Mouse (Mus musculus): ENCODE data around the gene Ckm. TPM values are rescaled to one million over a fixed set of nuclear protein-coding genes. Genes with fewer than 3 reads are reported as not detected.

Ckm gene
- polyA plus RNA-seq, 1 experiment from 2014 or later: not detected

- ATAC-seq (ENCODE audit: low FRiP score): peak; percentile 61
- WGBS: 2% methylated on average over 22 of the region's 31 CpGs
- H3K4me1 ChIP-seq (replicated peaks; ENCODE audit: control insufficient read depth, insufficient read depth, low read length): peaks cover 26% of the 10 kb centered on the region
- DNase-seq (ENCODE audit: low spot score): peak; percentile 56
- H3K9me3 ChIP-seq (ENCODE audit: control insufficient read depth, low read length): no peaks in the 10 kb centered on the region
- no peaks in the 10 kb centered on the region for H3K27me3 ChIP-seq (ENCODE audit: control insufficient read depth, insufficient read depth, low read length)
- peak overlapping the region; percentile 90 for H3K9ac ChIP-seq
- peak overlapping the region; percentile 98 for H3K4me2 ChIP-seq (replicated peaks)
- H3K4me3 ChIP-seq (replicated peaks; ENCODE audit: low read length): peak overlapping the region; percentile 96
- H3K27ac ChIP-seq: peak overlapping the region; percentile 74
- no peaks in the 10 kb centered on the region; the same call in 1 of the 2 replicates for H3K36me3 ChIP-seq (replicated peaks; ENCODE audit: control insufficient read depth, insufficient read depth)
Observed at GRCm38 (mm10) chr7:19458072-19458486, 53.5 kb downstream of the Ckm start.

DNA sequence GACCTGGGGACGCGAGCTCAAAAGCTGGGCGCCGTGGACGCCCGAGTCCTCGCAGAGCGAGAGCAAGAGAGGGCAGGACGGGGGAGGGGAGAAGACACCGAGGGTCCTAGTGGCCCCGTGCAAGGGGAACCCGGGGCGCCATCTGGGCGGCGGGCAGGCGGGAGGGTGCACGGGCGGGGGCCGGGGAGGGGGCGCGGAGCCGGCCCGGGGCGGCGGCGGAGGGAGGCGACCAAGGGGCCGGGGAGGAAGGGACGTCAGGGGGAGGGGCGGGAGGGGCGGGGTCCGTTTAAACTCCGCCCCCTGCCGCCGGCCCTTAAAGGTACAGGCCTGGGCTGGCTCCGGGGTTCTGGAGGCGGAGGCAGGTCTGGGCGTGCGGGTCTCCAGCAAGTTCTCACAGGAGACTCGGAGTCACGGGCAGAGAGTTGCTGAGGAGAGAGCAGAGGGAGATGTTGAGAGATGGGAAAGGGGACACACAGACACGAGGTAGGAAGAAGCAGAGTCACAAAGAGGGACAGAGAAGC is 54.1 kb downstream of the Ckm start, which contains the start of gene Mark4:
Mark4 (minus strand) TSS at position 231 of the 521 bp plus-strand sequence.
- Histone ChIP-seq H3K9me3 (ENCODE audit: control insufficient read depth, low read length) (no peaks in the 10 kb centered on the region), H3K27ac (peak within 1 kb of the TSS; percentile 74), H3K4me3 (replicated peaks; ENCODE audit: low read length) (peak within 1 kb of the TSS; percentile 96), H3K4me1 (replicated peaks; ENCODE audit: control insufficient read depth, insufficient read depth, low read length) (peaks cover 26% of the 10 kb centered on the region), H3K36me3 (replicated peaks; ENCODE audit: control insufficient read depth, insufficient read depth) (no peaks in the 10 kb centered on the region; the same call in 1 of the 2 replicates), H3K9ac (peak within 1 kb of the TSS; percentile 90), H3K27me3 (ENCODE audit: control insufficient read depth, insufficient read depth, low read length) (0 out of 2 replicates have a peak, but pooled peaks cover 6% of the 10 kb centered on the region), H3K4me2 (replicated peaks) (peak within 1 kb of the TSS; percentile 98)
- 2% methylated on average over 24 of the region's 42 CpGs for WGBS
- peak; percentile 87 for DNase-seq (ENCODE audit: low spot score)
- peak; percentile 83 for ATAC-seq (ENCODE audit: low FRiP score)

DNA sequence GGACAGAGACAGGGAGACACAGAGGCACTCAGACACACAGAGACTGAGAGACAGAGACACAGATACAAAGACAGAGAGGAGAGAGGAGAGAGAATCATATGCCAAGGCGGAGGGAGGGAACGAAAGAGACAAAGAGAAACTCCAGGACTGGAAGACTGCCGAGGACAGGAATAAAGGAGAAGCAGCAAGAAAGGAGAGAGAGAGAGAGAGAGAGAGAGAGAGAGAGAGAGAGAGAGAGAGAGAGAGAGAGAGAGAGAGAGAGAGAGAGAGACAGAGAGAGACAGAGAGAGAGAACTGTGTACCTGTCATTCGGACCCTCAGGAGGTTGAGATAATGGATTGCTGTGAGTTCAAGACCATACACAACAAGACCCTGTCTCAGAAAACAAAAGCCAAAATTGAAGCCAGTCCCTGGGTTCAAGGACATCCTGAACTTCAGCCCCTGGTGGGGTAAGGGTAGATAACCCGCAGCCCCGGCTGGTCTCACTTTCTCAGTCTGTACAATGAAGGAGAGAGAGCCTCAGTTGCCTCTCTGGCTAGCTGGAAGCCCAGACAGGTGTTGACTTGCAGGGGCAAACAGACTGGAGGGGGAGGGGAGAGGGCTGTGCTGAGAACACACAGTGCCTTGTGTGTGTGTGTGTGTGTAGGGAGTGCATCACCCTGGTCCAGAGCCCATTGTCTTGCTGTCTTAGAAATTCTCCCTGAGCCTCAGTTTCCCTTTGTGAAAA is 54.7 kb downstream of the Ckm start:
- no peak for ATAC-seq (ENCODE audit: low FRiP score)
- Histone ChIP-seq H3K4me1 (replicated peaks; ENCODE audit: control insufficient read depth, insufficient read depth, low read length) (peaks cover 26% of the 10 kb centered on the region), H3K27ac (peak overlapping the region; percentile 74)

DNA sequence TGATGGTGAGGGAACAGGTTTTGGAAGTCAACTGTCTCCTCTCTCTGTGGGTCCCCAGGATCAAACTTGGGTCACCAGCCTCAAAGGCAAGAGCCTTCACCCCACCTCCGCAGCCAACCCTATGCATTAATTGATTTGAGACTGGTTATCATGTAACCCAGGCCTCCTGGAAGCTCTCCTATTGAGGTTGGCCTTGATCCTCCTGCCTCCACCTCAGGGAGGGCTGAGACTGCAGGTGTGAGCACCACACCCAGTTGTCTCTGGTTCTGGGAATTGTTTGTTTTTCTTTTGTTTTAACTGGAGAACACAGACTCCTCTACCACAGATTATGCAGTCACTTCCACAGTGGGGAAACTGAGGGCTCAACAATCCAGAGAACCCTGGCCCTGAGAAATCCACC is 55.9 kb downstream of the Ckm start:
- Histone ChIP-seq H3K4me1 (replicated peaks; ENCODE audit: control insufficient read depth, insufficient read depth, low read length) (peaks cover 26% of the 10 kb centered on the region), H3K9me3 (ENCODE audit: control insufficient read depth, low read length) (no peaks in the 10 kb centered on the region), H3K4me3 (replicated peaks; ENCODE audit: low read length) (no peak overlapping the region), H3K27me3 (ENCODE audit: control insufficient read depth, insufficient read depth, low read length) (peaks cover 22% of the 10 kb centered on the region), H3K27ac (no peak overlapping the region), H3K36me3 (replicated peaks; ENCODE audit: control insufficient read depth, insufficient read depth) (no peaks in the 10 kb centered on the region; the same call in 1 of the 2 replicates), H3K4me2 (replicated peaks) (no peak overlapping the region), H3K9ac (no peak overlapping the region)
- no peak for DNase-seq (ENCODE audit: low spot score)
- 71% methylated on average over 1 of the region's 1 CpGs for WGBS
- ATAC-seq (ENCODE audit: low FRiP score): no peak

More for the DNA sequence above, 54.7 kb downstream of the Ckm start:
- Histone ChIP-seq H3K4me2 (replicated peaks) (peak overlapping the region; percentile 98), H3K27me3 (ENCODE audit: control insufficient read depth, insufficient read depth, low read length) (0 out of 2 replicates have a peak, but pooled peaks cover 11% of the 10 kb centered on the region), H3K4me3 (replicated peaks; ENCODE audit: low read length) (peak overlapping the region; percentile 96), H3K36me3 (replicated peaks; ENCODE audit: control insufficient read depth, insufficient read depth) (no peaks in the 10 kb centered on the region; the same call in 1 of the 2 replicates), H3K9ac (peak overlapping the region; percentile 90), H3K9me3 (ENCODE audit: control insufficient read depth, low read length) (no peaks in the 10 kb centered on the region)
- DNase-seq (ENCODE audit: low spot score): no peak
- 22% methylated on average over 6 of the region's 6 CpGs for WGBS

DNA sequence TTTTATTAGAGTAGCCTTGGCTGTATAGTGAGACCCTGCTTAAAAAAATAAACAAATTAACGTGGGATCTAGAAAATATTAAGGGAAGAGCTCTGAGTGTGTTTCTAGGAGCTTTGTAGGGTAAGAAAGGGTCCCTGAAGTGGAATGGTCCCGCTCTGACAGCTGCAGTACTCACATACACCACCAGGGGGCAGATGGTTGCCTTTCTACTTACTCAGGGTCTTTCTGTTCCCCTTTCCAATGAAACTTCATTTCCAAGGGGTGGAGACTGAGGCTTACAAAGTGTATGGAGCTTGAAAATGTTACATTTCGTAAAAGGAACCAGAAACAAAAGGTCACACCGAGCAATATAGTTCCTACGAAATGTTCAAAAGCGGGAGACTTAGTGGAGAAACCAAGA is 56.9 kb downstream of the Ckm start:
- 15% methylated on average over 6 of the region's 6 CpGs for WGBS
- Histone ChIP-seq H3K9me3 (ENCODE audit: control insufficient read depth, low read length) (no peaks in the 10 kb centered on the region), H3K27ac (no peak overlapping the region), H3K36me3 (replicated peaks; ENCODE audit: control insufficient read depth, insufficient read depth) (no peaks in the 10 kb centered on the region), H3K27me3 (ENCODE audit: control insufficient read depth, insufficient read depth, low read length) (peaks cover 25% of the 10 kb centered on the region), H3K4me3 (replicated peaks; ENCODE audit: low read length) (no peak overlapping the region), H3K4me2 (replicated peaks) (no peak overlapping the region), H3K4me1 (replicated peaks; ENCODE audit: control insufficient read depth, insufficient read depth, low read length) (peaks cover 18% of the 10 kb centered on the region), H3K9ac (no peak overlapping the region)
- ATAC-seq (ENCODE audit: low FRiP score): no peak
- peak; percentile 86 for DNase-seq (ENCODE audit: low spot score)

- H3K4me2 ChIP-seq (replicated peaks): no peak overlapping the region
- no peak for ATAC-seq (ENCODE audit: low FRiP score)
- DNase-seq (ENCODE audit: low spot score): no peak
- no peak overlapping the region for H3K9ac ChIP-seq
- no peaks in the 10 kb centered on the region for H3K9me3 ChIP-seq (ENCODE audit: control insufficient read depth, low read length)
- H3K27ac ChIP-seq: no peak overlapping the region
- no peaks in the 10 kb centered on the region for H3K36me3 ChIP-seq (replicated peaks; ENCODE audit: control insufficient read depth, insufficient read depth)
- H3K4me3 ChIP-seq (replicated peaks; ENCODE audit: low read length): no peak overlapping the region
- peaks cover 34% of the 10 kb centered on the region for H3K27me3 ChIP-seq (ENCODE audit: control insufficient read depth, insufficient read depth, low read length)
- peaks cover 10% of the 10 kb centered on the region for H3K4me1 ChIP-seq (replicated peaks; ENCODE audit: control insufficient read depth, insufficient read depth, low read length)
- WGBS: 64% methylated on average over 4 of the region's 4 CpGs
Observed at GRCm38 (mm10) chr7:19462443-19462842, 57.9 kb downstream of the Ckm start.

DNA sequence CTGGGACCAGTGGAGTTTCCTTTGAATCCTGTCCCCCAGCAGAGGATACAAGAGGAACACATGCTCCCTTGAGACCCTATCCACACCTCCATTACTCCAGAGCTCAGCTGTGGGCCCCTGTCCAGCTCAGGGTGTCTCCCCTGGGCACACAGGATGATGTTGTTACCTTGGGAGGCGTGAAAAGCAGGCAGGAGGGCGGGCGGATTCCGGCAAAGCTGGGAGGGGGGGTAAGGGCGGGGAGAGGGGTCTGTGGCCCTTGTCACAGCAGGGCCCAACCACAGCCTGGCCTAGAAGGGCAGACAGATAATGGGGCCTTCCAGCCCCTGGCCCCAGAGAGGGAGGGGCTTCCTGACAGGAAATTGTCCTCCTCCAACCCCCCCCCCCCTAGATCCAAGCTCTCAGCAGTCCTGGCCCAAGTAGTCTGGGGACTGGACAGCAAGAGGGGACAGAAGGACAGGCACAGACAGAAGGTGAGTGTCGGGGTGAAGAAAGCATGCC is 58.4 kb downstream of the Ckm start, which contains the start of gene Exoc3l2:
Exoc3l2 (plus strand) TSS at position 448 of the 498 bp plus-strand sequence.
- 25% methylated on average over 6 of the region's 6 CpGs for WGBS
- no peaks in the 10 kb centered on the region for H3K36me3 ChIP-seq (replicated peaks; ENCODE audit: control insufficient read depth, insufficient read depth)
- no peak within 1 kb of the TSS for H3K27ac ChIP-seq
- ATAC-seq (ENCODE audit: low FRiP score) (no peak), DNase-seq (ENCODE audit: low spot score) (no peak)
- H3K9ac ChIP-seq: no peak within 1 kb of the TSS
- no peak within 1 kb of the TSS for H3K4me2 ChIP-seq (replicated peaks)
- peaks cover 5% of the 10 kb centered on the region for H3K4me1 ChIP-seq (replicated peaks; ENCODE audit: control insufficient read depth, insufficient read depth, low read length)
- H3K9me3 ChIP-seq (ENCODE audit: control insufficient read depth, low read length): no peaks in the 10 kb centered on the region
- H3K4me3 ChIP-seq (replicated peaks; ENCODE audit: low read length): no peak within 1 kb of the TSS
- peaks cover 39% of the 10 kb centered on the region for H3K27me3 ChIP-seq (ENCODE audit: control insufficient read depth, insufficient read depth, low read length)

DNA sequence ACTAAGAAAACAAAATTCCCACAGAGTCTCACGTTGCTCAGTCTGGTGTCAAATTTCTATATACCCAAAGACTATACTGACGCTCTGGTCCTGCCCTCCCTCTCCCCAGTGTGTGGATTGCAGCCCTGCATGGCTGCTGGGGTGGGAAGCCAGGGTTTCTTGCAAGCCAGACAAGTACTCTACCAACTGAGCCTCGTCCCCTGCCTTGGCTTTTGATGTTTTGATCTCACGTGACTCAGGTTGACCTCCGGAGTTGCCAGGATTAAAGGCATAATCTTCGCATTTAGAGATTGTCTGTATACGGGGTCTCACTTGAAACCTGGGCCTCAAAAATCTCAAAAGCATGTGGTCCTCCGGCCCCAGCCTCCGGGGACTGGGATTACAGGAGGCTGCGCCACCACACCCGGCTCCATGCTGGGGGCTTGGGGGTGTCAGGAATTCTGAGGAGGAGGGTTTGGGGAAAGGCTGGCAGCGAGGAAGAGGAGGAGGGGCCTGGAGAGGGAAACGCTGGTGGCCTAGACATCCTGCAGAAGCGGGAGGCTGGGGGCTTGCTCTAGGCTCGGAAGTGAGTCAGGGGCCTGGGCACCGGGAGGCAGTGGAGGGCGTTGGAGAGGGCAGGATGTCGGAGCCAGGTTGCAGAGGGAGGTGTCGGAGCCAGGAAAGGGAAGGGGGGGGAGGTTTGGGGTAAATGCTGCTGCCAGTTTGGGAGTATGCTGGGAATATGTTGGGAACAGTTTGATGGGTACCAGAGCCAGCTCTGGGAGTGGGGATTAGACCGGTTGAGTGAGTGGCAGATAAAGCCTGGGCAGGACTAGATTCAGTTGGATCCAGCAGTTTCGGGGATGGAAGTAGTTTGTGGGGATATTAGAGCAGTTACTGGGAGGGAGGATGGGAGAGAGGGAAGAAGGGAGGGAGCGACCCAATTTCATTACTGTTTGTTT is 60.1 kb downstream of the Ckm start:
- H3K27ac ChIP-seq: no peak overlapping the region
- WGBS: 12% methylated on average over 22 of the region's 22 CpGs
- ATAC-seq (ENCODE audit: low FRiP score): no peak
- peaks cover 2% of the 10 kb centered on the region for H3K4me1 ChIP-seq (replicated peaks; ENCODE audit: control insufficient read depth, insufficient read depth, low read length)
- H3K36me3 ChIP-seq (replicated peaks; ENCODE audit: control insufficient read depth, insufficient read depth): no peaks in the 10 kb centered on the region
- no peak overlapping the region for H3K9ac ChIP-seq
- no peak overlapping the region for H3K4me3 ChIP-seq (replicated peaks; ENCODE audit: low read length)
- no peak for DNase-seq (ENCODE audit: low spot score)
- peaks cover 55% of the 10 kb centered on the region for H3K27me3 ChIP-seq (ENCODE audit: control insufficient read depth, insufficient read depth, low read length)
- H3K9me3 ChIP-seq (ENCODE audit: control insufficient read depth, low read length): no peaks in the 10 kb centered on the region
- H3K4me2 ChIP-seq (replicated peaks): no peak overlapping the region

All from hindbrain, embryonic 14.5 days (tissue).